12 mouse cellular contexts compared by ENCODE assay signal in the genomic region with DNA sequence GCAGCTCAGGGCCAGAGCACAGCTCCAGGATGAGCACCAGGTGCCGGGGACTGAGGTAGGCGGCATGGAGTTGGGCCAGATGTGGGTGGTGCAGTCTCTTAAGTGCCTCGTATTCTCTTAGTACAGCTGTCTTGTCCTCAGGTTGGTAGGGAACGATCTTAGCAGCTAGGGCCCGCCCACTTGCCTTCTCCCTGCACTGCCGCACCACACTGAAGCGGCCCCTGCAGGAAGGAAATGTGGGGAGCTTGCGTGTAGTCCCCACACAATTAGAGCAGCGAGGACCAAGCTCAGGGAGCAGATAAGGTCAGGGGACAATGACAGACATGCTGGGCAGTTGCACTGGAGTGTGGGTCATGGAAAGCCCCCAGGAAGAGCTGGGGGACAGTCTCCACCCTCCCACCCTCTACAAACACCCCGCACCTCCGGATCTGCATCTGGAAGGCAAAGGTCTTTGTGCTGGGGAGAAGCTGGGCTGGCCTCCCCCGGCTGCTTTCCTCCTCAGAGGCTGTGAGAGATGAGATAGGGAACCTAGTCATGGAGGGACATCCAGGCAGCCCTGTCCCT. TPM values are rescaled to one million over a fixed set of nuclear protein-coding genes. Genes with fewer than 3 reads are reported as not detected.
DNase-seq lines count a peak whose midpoint lies in the region; ATAC-seq and TF ChIP-seq lines count a peak whose summit lies in the region.
"Had no signal": no experiment of that assay in that cellular context is flagged by ENCODE, and none has a peak within 500 bp of the region (broad histone marks: within the 10 kb centered on the region; RNA-seq: fewer than 3 reads in every experiment).

No protein-coding gene starts in this region.

- H3K9me3 ChIP-seq in heart, embryonic 12.5 days (replicated peaks) = no peaks in the 10 kb centered on the region
- H3K9me3 ChIP-seq: forebrain, embryonic 13.5 days; midbrain, embryonic 12.5 days; neural tube, embryonic 15.5 days had no signal

- H3K9ac ChIP-seq in heart, adult 2 months (ENCODE audit: low read depth, low read length) = no peak overlapping the region; the same call in 1 of the 2 replicates
- no peak overlapping the region for H3K9ac ChIP-seq in heart, embryonic 12.5 days
- H3K9ac ChIP-seq: forebrain, embryonic 13.5 days; midbrain, embryonic 12.5 days; neural tube, embryonic 15.5 days had no signal

- H3K79me2 ChIP-seq in heart, adult 2 months (replicated peaks; ENCODE audit: control insufficient read depth, insufficient read depth, low read length) = no peaks in the 10 kb centered on the region

- H3K4me2 ChIP-seq in heart, embryonic 12.5 days = no peak overlapping the region
- H3K4me2 ChIP-seq: forebrain, embryonic 13.5 days; midbrain, embryonic 12.5 days; neural tube, embryonic 15.5 days had no signal

- peak; percentile 51 for TF ChIP-seq CTCF in heart, adult 2 months (IDR thresholded peaks at IDR 0.05)
- no peak for TF ChIP-seq CTCF in lung, adult 2 months (IDR thresholded peaks at IDR 0.05; ENCODE audit: insufficient read depth, low read length)
- TF ChIP-seq CTCF in cerebellum, adult 2 months (IDR thresholded peaks at IDR 0.05; ENCODE audit: borderline replicate concordance, insufficient read depth, low read depth, low read length) = no peak

- 0 out of 2 replicates have a peak, but pooled peaks cover 2% of the 10 kb centered on the region for H3K36me3 ChIP-seq in heart, adult 2 months (ENCODE audit: control insufficient read depth, insufficient read depth, low read length)
- H3K36me3 ChIP-seq in heart, embryonic 12.5 days = peaks cover 28% of the 10 kb centered on the region

- no peak for TF ChIP-seq POLR2A in heart, adult 2 months (IDR thresholded peaks at IDR 0.05; ENCODE audit: insufficient read depth, low read depth, low read length)
- TF ChIP-seq POLR2A in lung, adult 2 months (IDR thresholded peaks at IDR 0.05; ENCODE audit: borderline replicate concordance, extremely low read depth, low read depth, low read length) = no peak
- TF ChIP-seq POLR2A in cerebellum, adult 2 months (IDR thresholded peaks at IDR 0.05; ENCODE audit: borderline replicate concordance, insufficient read depth, low read length) = no peak

- no peak for TF ChIP-seq EP300 in heart, adult 2 months (IDR thresholded peaks at IDR 0.05; ENCODE audit: insufficient read depth, low read depth, low read length)

- H3K27me3 ChIP-seq in heart, adult 2 months (ENCODE audit: control insufficient read depth, insufficient read depth, low read length) = no peaks in the 10 kb centered on the region
- peaks cover 26% of the 10 kb centered on the region; the same call in 1 of the 2 replicates for H3K27me3 ChIP-seq in heart, embryonic 12.5 days (replicated peaks)
- no peaks in the 10 kb centered on the region for H3K27me3 ChIP-seq in cerebellum, adult 2 months (ENCODE audit: control insufficient read depth, insufficient read depth, low read length)

- WGBS in heart, adult 2 months = 19% methylated on average over 12 of the region's 12 CpGs
- WGBS in heart, embryonic 12.5 days = 49% methylated on average over 12 of the region's 12 CpGs
- WGBS in lung, adult 2 months = 27% methylated on average over 12 of the region's 12 CpGs
- WGBS in cerebellum, adult 2 months = 59% methylated on average over 12 of the region's 12 CpGs

- H3K4me1 ChIP-seq in heart, adult 2 months (ENCODE audit: control insufficient read depth, insufficient read depth, low read length) = peaks cover 16% of the 10 kb centered on the region
- H3K4me1 ChIP-seq in heart, embryonic 12.5 days (replicated peaks) = peaks cover 99% of the 10 kb centered on the region
- peaks cover 3% of the 10 kb centered on the region; the same call in 1 of the 2 replicates for H3K4me1 ChIP-seq in lung, adult 2 months (ENCODE audit: control insufficient read depth, insufficient read depth, low read length)
- H3K4me1 ChIP-seq in cerebellum, adult 2 months (ENCODE audit: control insufficient read depth, insufficient read depth, low read length) = no peaks in the 10 kb centered on the region
- H3K4me1 ChIP-seq: forebrain, embryonic 13.5 days had no signal

- intact Hi-C loops in heart, adult 2 months (cut with DNase I) = loop anchor here (2.0 kb wide), 1 partner anchor 17 kb away; a partner anchor contains a TSS

- no peak overlapping the region; the same call in 1 of the 2 replicates for H3K27ac ChIP-seq in heart, adult 2 months
- no peak overlapping the region for H3K27ac ChIP-seq in heart, embryonic 12.5 days (ENCODE audit: poor library complexity, severe bottlenecking)
- no peak overlapping the region for H3K27ac ChIP-seq in cerebellum, adult 2 months (ENCODE audit: insufficient read depth, low read length)
- H3K27ac ChIP-seq: forebrain, embryonic 13.5 days; midbrain, embryonic 12.5 days; neural tube, embryonic 15.5 days had no signal

- no peak for DNase-seq in heart, adult 2 months
- peak; percentile 34 for DNase-seq in lung, postnatal 25 days (ENCODE audit: low spot score)
- DNase-seq in lung, adult 2 months = no peak
- peak; percentile 67 to 73 for DNase-seq in thymus, postnatal 10 days (ENCODE audit: low spot score in 2 of 2)
- no peak for DNase-seq in cerebellum, postnatal 36 days
- no peak for DNase-seq in cerebellum, adult 2 months
- DNase-seq: kidney, postnatal 4 days had no signal

- no peak for ATAC-seq in heart, embryonic 12.5 days (ENCODE audit: insufficient number of reproducible peaks, low FRiP score)
- peak; percentile 46 for ATAC-seq in inflammation-experienced regulatory T-cells, adult 6 months
- ATAC-seq: forebrain, embryonic 13.5 days had no signal

- no peak overlapping the region for H3K4me3 ChIP-seq in heart, adult 2 months
- H3K4me3 ChIP-seq in heart, embryonic 12.5 days = no peak overlapping the region
- H3K4me3 ChIP-seq in lung, adult 2 months (replicated peaks; ENCODE audit: extremely low read depth, low read depth, low read length) = no peak overlapping the region
- no peak overlapping the region for H3K4me3 ChIP-seq in cerebellum, adult 2 months (replicated peaks; ENCODE audit: insufficient read depth, low read depth, low read length)
- H3K4me3 ChIP-seq: forebrain, embryonic 13.5 days; midbrain, embryonic 12.5 days; neural tube, embryonic 15.5 days had no signal

RNA-seq across cellular contexts. Expression of a gene that starts 18.0 kb away (rescaled TPM):
- 10 to 100 TPM; 11.9 to 14.0 TPM for total RNA-seq in heart, adult 2 months (2021)
- 14.3 and 19.4 TPM in 2 replicates for polyA plus RNA-seq in heart, adult 2 months (2012; rRNA removed)
- 27.6 and 30.8 TPM in 2 replicates for polyA plus RNA-seq in heart, embryonic 12.5 days (2016; fragmentation: Nextera tagmentation; extraction: Ambion mirVana)
- 31.4 and 38.3 TPM in 2 replicates for polyA plus RNA-seq in lung, adult 2 months (2012; rRNA removed)
- polyA plus RNA-seq in inflammation-experienced regulatory T-cells, adult 6 months (2017; shearing (Covaris generic)) = 10 to 100 TPM; 18.8 to 24.0 (median 20.3) TPM
- 25.3 and 27.5 TPM in 2 replicates for polyA plus RNA-seq in cerebellum, adult 2 months (2012; rRNA removed)

RNA-seq across cellular contexts. Expression of a gene that starts 41.4 kb away (rescaled TPM):
- total RNA-seq in heart, adult 2 months (2021) = 10 to 100 TPM; 13.6 to 14.0 TPM
- polyA plus RNA-seq in heart, adult 2 months (2012; rRNA removed) = 12.6 and 15.4 TPM in 2 replicates
- polyA plus RNA-seq in heart, embryonic 12.5 days (2016; fragmentation: Nextera tagmentation; extraction: Ambion mirVana) = 26.5 and 28.4 TPM in 2 replicates
- polyA plus RNA-seq in lung, adult 2 months (2012; rRNA removed) = 19.7 and 25.5 TPM in 2 replicates
- 1 to 10 TPM; 3.1 to 5.0 (median 4.2) TPM for polyA plus RNA-seq in inflammation-experienced regulatory T-cells, adult 6 months (2017; shearing (Covaris generic))
- polyA plus RNA-seq in cerebellum, adult 2 months (2012; rRNA removed) = 41.3 and 43.2 TPM in 2 replicates

RNA-seq across cellular contexts. Expression of a gene that starts 41.4 kb away (rescaled TPM):
- under 1 TPM in 1 of 2 experiments, not detected in 1; 0.07 TPM for total RNA-seq in heart, adult 2 months (2021)
- polyA plus RNA-seq in heart, adult 2 months (2012; rRNA removed) = 0.20 and 0.37 TPM in 2 replicates
- polyA plus RNA-seq in heart, embryonic 12.5 days (2016; fragmentation: Nextera tagmentation; extraction: Ambion mirVana) = 1.1 and 1.5 TPM in 2 replicates
- polyA plus RNA-seq in lung, adult 2 months (2012; rRNA removed) = 0.97 and 1.1 TPM in 2 replicates
- polyA plus RNA-seq in inflammation-experienced regulatory T-cells, adult 6 months (2017; shearing (Covaris generic)) = under 1 TPM in 2 of 3 experiments, not detected in 1; 0.14 to 0.40 TPM
- polyA plus RNA-seq in cerebellum, adult 2 months (2012; rRNA removed) = 3.5 and 4.8 TPM in 2 replicates

RNA-seq across cellular contexts. Expression of a gene that starts 47.2 kb away (rescaled TPM):
- 1 to 10 TPM in 1 of 2 experiments, under 1 TPM in 1; 0.81 to 1.1 TPM for total RNA-seq in heart, adult 2 months (2021)
- polyA plus RNA-seq in heart, adult 2 months (2012; rRNA removed) = 0.67 and 1.5 TPM in 2 replicates
- 8.5 and 11.6 TPM in 2 replicates for polyA plus RNA-seq in heart, embryonic 12.5 days (2016; fragmentation: Nextera tagmentation; extraction: Ambion mirVana)
- polyA plus RNA-seq in lung, adult 2 months (2012; rRNA removed) = 0.62 and 2.4 TPM in 2 replicates
- polyA plus RNA-seq in inflammation-experienced regulatory T-cells, adult 6 months (2017; shearing (Covaris generic)) = 1 to 10 TPM; 2.9 to 5.2 (median 4.3) TPM
- polyA plus RNA-seq in cerebellum, adult 2 months (2012; rRNA removed) = 154 and 186 TPM in 2 replicates

RNA-seq across cellular contexts. Expression of a gene that starts 57.2 kb away (rescaled TPM):
- 100 to 1,000 TPM; 164 to 177 TPM for total RNA-seq in heart, adult 2 months (2021)
- polyA plus RNA-seq in heart, adult 2 months (2012; rRNA removed) = 182 and 190 TPM in 2 replicates
- polyA plus RNA-seq in heart, embryonic 12.5 days (2016; fragmentation: Nextera tagmentation; extraction: Ambion mirVana) = 208 and 213 TPM in 2 replicates
- polyA plus RNA-seq in lung, adult 2 months (2012; rRNA removed) = 190 and 269 TPM in 2 replicates
- 10 to 100 TPM; 12.8 to 24.5 (median 15.7) TPM for polyA plus RNA-seq in inflammation-experienced regulatory T-cells, adult 6 months (2017; shearing (Covaris generic))
- polyA plus RNA-seq in cerebellum, adult 2 months (2012; rRNA removed) = 578 and 589 TPM in 2 replicates

Comparison
In these comparisons a context has a peak if more than half of its experiments do, and no peak if none do; other contexts are left out.
1. DNase-seq: peak in lung, postnatal 25 days (single experiment) and thymus, postnatal 10 days (2 of 2); none in heart, adult 2 months (0 of 2), lung, adult 2 months (single experiment), cerebellum, postnatal 36 days (0 of 2) and cerebellum, adult 2 months (0 of 2).